Mouse (Mus musculus) hindbrain, embryonic 11.5 days (tissue): ENCODE results near the gene Sptb. TPM values are rescaled to one million over a fixed set of nuclear protein-coding genes. Genes with fewer than 3 reads are reported as not detected.
A peak's percentile ranks its signal among the peaks of the same experiment; 100 is the strongest.

ENCODE experiments used
- ATAC-seq: fragments of 200-750 bp; cut with Nextera tagmentation; 2 replicates; pipeline ENCODE4 v1.8.0; 2017; ENCODE audit warnings: mild to moderate bottlenecking, moderate TSS enrichment, moderate library complexity; ENCODE audit not compliant: low FRiP score
- DNase-seq: peaks from one replicate; pipeline ENCODE4 v3.0.0-alpha.2; 2015; ENCODE audit warnings: low spot score
- H3K27ac ChIP-seq: fragments of 300-500 bp; sonication (generic); 2 replicates; pipeline ENCODE4 v1.5.1; 2014; ENCODE audit warnings: mild to moderate bottlenecking, low read depth, low read length
- H3K27me3 ChIP-seq: fragments of 300-500 bp; sonication (generic); 2 replicates; pipeline ENCODE4 v1.6.1; 2014; ENCODE audit warnings: mild to moderate bottlenecking, low read length, moderate library complexity, mixed read lengths; ENCODE audit not compliant: control insufficient read depth, insufficient read depth
- H3K36me3 ChIP-seq: fragments of 300-500 bp; sonication (generic); 2 replicates; pipeline ENCODE4 v1.6.1; 2014; ENCODE audit warnings: mild to moderate bottlenecking, low read length, moderate library complexity, mixed read lengths; ENCODE audit not compliant: control insufficient read depth, insufficient read depth
- H3K4me1 ChIP-seq: fragments of 300-500 bp; sonication (generic); replicated peaks from 2 replicates; pipeline ENCODE4 v1.6.1; 2014; ENCODE audit warnings: low read length, mixed read lengths; ENCODE audit not compliant: control insufficient read depth, insufficient read depth
- H3K4me2 ChIP-seq: fragments of 300-500 bp; sonication (generic); replicated peaks from 2 replicates; pipeline ENCODE4 v1.6.1; 2014; ENCODE audit warnings: mild to moderate bottlenecking, low read depth, low read length
- H3K4me3 ChIP-seq: fragments of 300-500 bp; sonication (generic); 2 replicates; pipeline ENCODE4 v1.5.1; 2014; ENCODE audit warnings: low read depth, low read length
- H3K9ac ChIP-seq: fragments of 300-500 bp; sonication (generic); 2 replicates; pipeline ENCODE4 v1.6.1; 2014; ENCODE audit warnings: low read depth, low read length
- H3K9me3 ChIP-seq: fragments of 300-500 bp; sonication (generic); 2 replicates; pipeline ENCODE4 v1.6.1; 2016; ENCODE audit warnings: low read length; ENCODE audit not compliant: control insufficient read depth
- WGBS: fragments of 180-500 bp; shearing (Covaris S2); extraction: QIAGEN DNeasy Blood & Tissue Kit; methylation state at CpG from one replicate; pipeline ENCODE4 v1.1.7; 2014; 5-methylcytosine and 5-hydroxymethylcytosine counted together
- polyA plus RNA-seq: library from polyadenylated mRNA; unstranded; fragments of >200 nt; fragmentation: Nextera tagmentation; extraction: Ambion mirVana; gene quantifications from 2 replicates; pipeline ENCODE4 v1.2.1, GENCODE M21; 2014

Sptb gene
- polyA plus RNA-seq, 1 experiment from 2014 or later = 3.6 TPM

DNA sequence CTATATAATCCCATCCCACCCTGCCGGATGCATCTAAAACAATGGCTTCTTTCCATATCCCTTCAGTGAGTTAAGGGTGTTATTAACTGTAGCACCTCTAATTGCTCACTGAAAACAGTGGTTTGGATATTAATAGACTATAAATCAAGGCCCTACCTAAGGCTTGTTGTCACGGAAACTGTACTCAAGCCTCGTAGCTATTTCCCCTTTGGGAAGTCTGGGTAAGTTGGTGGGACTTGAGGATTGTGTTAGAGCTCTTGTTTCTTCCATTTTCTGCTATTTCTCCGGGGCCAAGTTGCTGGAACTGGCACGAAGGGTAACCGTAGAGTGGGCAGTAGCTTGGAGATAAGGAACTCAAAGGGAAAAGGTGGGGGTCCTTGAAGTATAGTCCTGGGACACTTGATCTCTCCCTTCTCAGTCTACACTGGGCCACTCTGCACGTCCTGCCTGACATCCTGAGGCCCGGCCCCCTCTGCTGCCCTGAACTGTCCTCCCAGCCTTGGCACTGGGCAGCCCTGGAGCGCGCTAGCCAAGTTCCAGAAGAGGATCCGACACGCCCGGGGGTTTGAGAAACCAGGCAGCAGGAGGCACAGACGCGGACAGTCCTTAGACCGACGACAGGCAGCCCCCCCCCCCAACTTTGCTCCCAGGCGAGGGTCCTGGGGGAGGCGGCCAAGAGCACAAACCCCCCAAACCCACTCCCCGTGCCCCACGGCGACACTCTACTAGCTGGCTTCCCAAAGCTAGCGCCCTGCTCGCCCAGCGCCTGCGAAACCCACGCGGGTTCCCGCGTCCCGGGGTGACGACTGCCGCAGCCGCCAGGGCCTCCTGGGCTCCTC, 1.2 kb downstream of the Sptb start:
- no peaks in the 10 kb centered on the region for H3K36me3 ChIP-seq
- peak overlapping the region; percentile 68 for H3K9ac ChIP-seq
- WGBS = 4% methylated on average over 33 of the region's 34 CpGs
- peaks cover 40% of the 10 kb centered on the region for H3K27me3 ChIP-seq
- H3K4me2 ChIP-seq = peak overlapping the region; percentile 100
- DNase-seq (peak; percentile 47), ATAC-seq (peak; percentile 39; the same call in 1 of the 2 replicates)
- peak overlapping the region; percentile 76 for H3K4me3 ChIP-seq
- no peaks in the 10 kb centered on the region for H3K9me3 ChIP-seq
- 0 out of 2 replicates have a peak, but pooled peaks cover 2% of the 10 kb centered on the region for H3K4me1 ChIP-seq
- H3K27ac ChIP-seq = no peak overlapping the region

- Histone ChIP-seq H3K4me3 (no peak overlapping the region), H3K27me3 (peaks cover 40% of the 10 kb centered on the region), H3K36me3 (no peaks in the 10 kb centered on the region), H3K4me2 (no peak overlapping the region), H3K9ac (no peak overlapping the region), H3K9me3 (no peaks in the 10 kb centered on the region), H3K27ac (no peak overlapping the region), H3K4me1 (0 out of 2 replicates have a peak, but pooled peaks cover 2% of the 10 kb centered on the region)
- WGBS = 74% methylated on average over 3 of the region's 3 CpGs
- DNase-seq (no peak), ATAC-seq (no peak)
These were observed 2.2 kb downstream of the Sptb start for GRCm38 (mm10) chr12:76708181-76708580.

GRCm38 (mm10) chr12:76696380-76696935, 13.9 kb downstream of the Sptb start:
- Histone ChIP-seq H3K27me3 (no peaks in the 10 kb centered on the region), H3K9me3 (no peaks in the 10 kb centered on the region), H3K27ac (no peak overlapping the region), H3K9ac (no peak overlapping the region), H3K4me1 (no peaks in the 10 kb centered on the region), H3K36me3 (no peaks in the 10 kb centered on the region), H3K4me2 (no peak overlapping the region), H3K4me3 (no peak overlapping the region)
- DNase-seq (no peak), ATAC-seq (no peak)
- 86% methylated on average over 13 of the region's 13 CpGs for WGBS

DNA sequence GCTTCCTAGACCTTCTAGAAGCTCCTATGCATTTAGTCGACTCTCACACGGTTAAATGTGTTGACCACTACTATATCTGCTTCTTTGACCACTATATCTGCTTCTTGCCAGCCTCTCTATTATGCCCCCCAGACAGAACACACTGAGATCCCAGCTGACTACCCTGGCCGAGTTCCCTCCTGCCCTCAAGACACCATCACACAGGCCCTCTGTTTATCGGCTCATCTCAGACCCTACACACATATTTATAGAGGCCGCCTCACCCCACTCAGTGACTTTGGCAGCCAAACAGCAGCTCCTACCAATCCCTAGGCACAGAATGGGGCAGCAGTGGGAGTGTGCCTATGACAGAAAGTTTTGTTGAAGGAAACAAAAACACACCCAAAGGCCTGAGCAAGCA, 14.6 kb downstream of the Sptb start:
- Histone ChIP-seq H3K4me2 (no peak overlapping the region), H3K27me3 (no peaks in the 10 kb centered on the region), H3K9me3 (no peaks in the 10 kb centered on the region), H3K36me3 (no peaks in the 10 kb centered on the region), H3K4me1 (no peaks in the 10 kb centered on the region), H3K4me3 (no peak overlapping the region), H3K9ac (no peak overlapping the region), H3K27ac (no peak overlapping the region)
- no peak for DNase-seq
- ATAC-seq = no peak
- 71% methylated on average over 5 of the region's 5 CpGs for WGBS

DNA sequence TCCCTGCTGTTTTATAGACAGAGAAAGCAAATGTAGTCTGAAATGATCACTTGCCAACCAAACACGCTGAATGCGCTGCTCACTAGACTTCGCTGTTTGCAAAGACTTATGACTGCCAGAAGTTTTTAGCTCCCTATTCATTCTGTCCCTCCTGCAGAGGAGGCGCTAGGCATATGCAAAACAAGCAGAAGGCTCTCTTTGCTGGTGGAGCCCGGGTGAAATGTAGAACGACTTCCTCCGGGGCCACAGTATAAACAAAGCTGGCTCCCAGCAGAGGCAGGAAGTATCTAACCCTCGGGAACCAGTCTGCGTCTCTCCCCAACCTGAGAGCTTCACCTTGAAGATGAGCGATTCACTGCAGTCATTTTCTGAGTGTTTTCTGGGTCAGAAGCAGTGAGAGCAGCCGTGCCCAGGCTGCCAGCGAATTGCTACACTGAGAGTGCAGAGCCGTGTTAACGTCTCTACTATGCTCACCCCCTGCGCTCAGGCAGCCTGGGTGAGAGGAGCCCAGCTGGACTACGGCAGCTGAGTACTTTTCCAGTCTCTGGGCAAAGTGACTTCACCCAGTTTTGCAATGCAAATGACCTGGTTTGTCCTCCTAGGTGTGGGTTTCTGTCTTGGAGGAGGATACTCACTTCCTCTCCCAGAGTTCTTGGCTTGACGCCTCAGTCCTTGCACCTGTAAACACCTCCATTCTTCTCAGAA, 15.4 kb downstream of the Sptb start:
- ATAC-seq = no peak
- no peaks in the 10 kb centered on the region for H3K36me3 ChIP-seq
- no peak overlapping the region for H3K27ac ChIP-seq
- DNase-seq = peak; percentile 37
- no peaks in the 10 kb centered on the region for H3K9me3 ChIP-seq
- H3K9ac ChIP-seq = no peak overlapping the region
- 0 out of 2 replicates have a peak overlapping the region, but pooled peaks have one; percentile 1 for H3K4me3 ChIP-seq
- no peaks in the 10 kb centered on the region for H3K27me3 ChIP-seq
- 4% methylated on average over 17 of the region's 17 CpGs for WGBS
- H3K4me1 ChIP-seq = no peaks in the 10 kb centered on the region
- peak overlapping the region; percentile 23 for H3K4me2 ChIP-seq

GRCm38 (mm10) chr12:76687498-76688200, 22.7 kb downstream of the Sptb start:
- DNase-seq (no peak), ATAC-seq (no peak)
- H3K4me1 ChIP-seq = no peaks in the 10 kb centered on the region
- H3K9ac ChIP-seq = no peak overlapping the region
- H3K9me3 ChIP-seq = no peaks in the 10 kb centered on the region
- H3K36me3 ChIP-seq = no peaks in the 10 kb centered on the region
- H3K27me3 ChIP-seq = no peaks in the 10 kb centered on the region
- WGBS = 81% methylated on average over 10 of the region's 10 CpGs
- no peak overlapping the region for H3K4me3 ChIP-seq
- no peak overlapping the region for H3K4me2 ChIP-seq
- H3K27ac ChIP-seq = no peak overlapping the region

DNA sequence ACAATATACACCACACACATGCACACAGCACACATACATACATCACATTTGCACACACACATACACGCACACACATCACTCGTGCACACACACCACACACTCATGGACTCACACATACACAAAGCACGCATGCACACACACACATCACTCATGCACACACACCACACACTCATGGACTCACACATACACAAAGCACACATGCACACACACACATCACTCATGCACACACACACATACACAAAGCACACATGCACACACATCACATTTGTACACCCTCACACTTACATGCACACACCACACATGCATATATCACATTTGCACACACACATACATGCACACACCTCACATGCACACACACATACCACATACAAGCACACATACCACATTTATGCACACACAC, 24.7 kb downstream of the Sptb start:
- Histone ChIP-seq H3K9me3 (no peaks in the 10 kb centered on the region), H3K4me2 (no peak overlapping the region), H3K27ac (no peak overlapping the region), H3K36me3 (no peaks in the 10 kb centered on the region), H3K4me1 (no peaks in the 10 kb centered on the region), H3K9ac (no peak overlapping the region), H3K4me3 (no peak overlapping the region), H3K27me3 (no peaks in the 10 kb centered on the region)
- no peak for DNase-seq
- no peak for ATAC-seq
- 95% methylated on average over 3 of the region's 3 CpGs for WGBS

DNA sequence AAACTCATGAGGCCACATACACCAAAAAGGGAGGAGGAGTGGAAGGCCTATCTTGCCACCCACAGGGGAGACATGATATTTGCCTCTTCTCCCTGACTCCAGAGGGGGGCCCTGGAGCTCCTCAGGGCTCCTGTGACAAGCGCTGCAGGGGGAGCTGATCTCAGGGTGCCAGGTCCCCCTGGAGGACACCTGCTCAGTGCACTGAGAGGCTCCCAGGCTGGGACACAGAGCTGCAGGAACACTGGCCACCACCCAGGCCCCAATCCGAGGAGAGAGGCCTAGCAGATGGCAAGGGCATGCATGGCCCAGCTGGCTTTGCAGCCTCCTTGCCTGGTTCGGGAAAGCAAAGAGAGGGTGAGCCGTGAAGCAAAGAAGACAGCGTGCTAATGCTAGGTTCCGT, 25.9 kb downstream of the Sptb start:
- no peaks in the 10 kb centered on the region for H3K36me3 ChIP-seq
- no peaks in the 10 kb centered on the region for H3K27me3 ChIP-seq
- 65% methylated on average over 6 of the region's 6 CpGs for WGBS
- no peaks in the 10 kb centered on the region for H3K9me3 ChIP-seq
- no peak for DNase-seq
- H3K4me1 ChIP-seq = no peaks in the 10 kb centered on the region
- no peak overlapping the region for H3K4me3 ChIP-seq
- H3K9ac ChIP-seq = no peak overlapping the region
- H3K4me2 ChIP-seq = no peak overlapping the region
- no peak overlapping the region for H3K27ac ChIP-seq
- no peak for ATAC-seq
